Mouse (Mus musculus) spleen, embryonic (tissue): ENCODE measurements around the gene Fam98b.

ENCODE experiments used
- CTCF ChIA-PET: fragments of 350-600 bp; sonication (Branson Sonifier 250); formaldehyde crosslinking; loops from one replicate; lab custom pipeline; 2022; lab: Charles Lee

The Fam98b gene

GRCm38 (mm10) chr2:117249255-117250000 lies at the start of gene Fam98b:
TSS of gene Fam98b (plus strand) at chr2:117249739.
- CTCF ChIA-PET: interaction anchor here (0.6 kb wide), 2 partner anchors 107 to 278 kb away, joined by 8 to 13 read pairs; no protein-coding TSS in a partner anchor

DNA sequence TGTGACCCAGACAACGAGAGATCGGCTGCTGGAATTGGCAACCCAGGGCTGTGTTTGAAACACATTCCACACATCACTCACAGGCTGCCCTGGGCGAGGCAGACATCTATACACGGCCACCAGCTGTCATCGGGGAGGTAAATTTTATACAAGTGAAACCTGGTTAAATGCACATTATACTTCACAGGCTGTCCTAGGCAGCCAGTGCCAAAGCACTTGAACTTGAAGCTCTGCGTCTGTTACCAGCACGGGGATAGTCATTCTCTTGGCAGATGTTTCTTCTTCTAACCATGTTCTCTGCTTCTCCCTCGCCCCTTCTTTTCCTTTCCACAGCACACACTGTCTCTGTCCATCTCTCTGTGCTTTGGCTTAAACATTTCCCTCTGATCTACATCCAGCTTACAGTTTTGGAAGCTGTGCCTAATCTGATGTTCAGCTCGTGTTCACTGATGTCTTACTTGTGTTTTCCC lies 48.6 kb upstream of the Fam98b start:
- CTCF ChIA-PET: no interaction called here

DNA sequence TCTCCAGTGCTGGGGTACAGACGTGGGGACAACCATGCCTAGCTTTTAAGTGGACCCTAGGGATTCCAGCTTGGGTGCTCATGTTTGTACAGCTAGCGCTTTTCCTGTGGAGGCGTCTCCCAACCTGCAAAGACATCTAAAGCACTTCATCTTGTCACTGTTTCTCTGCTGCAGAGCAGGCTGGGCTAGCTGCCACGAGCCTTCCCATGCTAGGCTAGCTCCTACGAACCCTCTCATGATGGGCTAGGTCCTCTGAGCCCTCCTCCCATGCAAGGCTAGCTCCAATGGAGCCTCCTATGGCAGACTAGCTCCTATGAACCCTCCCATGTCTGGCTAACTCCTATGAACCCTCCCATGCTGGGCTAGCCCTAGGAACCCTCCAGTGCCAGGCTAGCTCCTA lies 46.2 kb upstream of the Fam98b start:
- CTCF ChIA-PET: no interaction called here

- CTCF ChIA-PET: no interaction called here
Measured at GRCm38 (mm10) chr2:117204534-117204933, 45.0 kb upstream of the Fam98b start.

- CTCF ChIA-PET: no interaction called here
Measured at GRCm38 (mm10) chr2:117205066-117205465, 44.5 kb upstream of the Fam98b start.

GRCm38 (mm10) chr2:117210416-117211085 lies 39.0 kb upstream of the Fam98b start:
- CTCF ChIA-PET: no interaction called here

DNA sequence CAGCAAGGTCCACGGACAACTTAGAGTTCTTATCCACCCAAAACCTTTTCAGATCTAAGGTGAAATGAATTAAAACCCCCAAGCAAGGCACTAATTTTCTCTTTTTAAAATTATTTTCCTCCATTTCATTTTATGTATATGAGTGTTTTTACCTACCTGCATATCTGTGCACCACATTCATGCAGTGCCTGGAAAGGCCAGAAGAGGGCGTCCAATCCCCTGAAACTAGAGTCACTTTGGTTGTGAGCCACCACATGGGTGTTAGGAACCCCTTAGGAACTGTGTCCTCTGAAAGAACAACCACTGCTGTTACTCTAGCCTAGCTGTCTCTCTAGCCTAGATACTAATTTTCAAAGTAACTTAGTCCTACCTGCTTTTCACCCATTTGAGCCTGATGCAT lies 33.4 kb upstream of the Fam98b start:
- CTCF ChIA-PET: no interaction called here

DNA sequence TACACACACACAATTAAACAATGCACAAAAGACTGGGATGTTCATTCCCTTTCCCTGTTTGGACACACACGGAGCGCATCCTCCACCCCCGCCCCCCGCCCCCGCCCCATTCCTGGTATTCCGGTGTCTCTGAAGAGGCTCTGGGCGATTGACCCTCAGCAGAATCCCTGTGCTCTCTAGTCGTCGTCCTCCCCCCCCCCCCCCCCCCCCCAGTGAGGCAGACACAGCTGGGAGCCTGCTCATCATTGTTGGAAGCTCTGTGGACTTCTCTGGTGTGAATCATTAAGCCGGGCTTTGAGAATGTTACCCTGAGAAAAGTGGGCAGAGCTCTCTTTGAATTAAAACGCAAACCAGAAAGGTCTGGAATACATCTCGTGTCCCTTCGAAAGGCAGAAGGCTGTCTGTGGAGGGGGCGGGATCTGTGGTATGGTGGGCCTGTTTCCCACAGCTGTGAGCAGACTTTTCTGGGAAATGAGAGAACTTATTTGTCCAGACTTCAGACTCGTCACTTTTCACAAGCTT lies 31.8 kb upstream of the Fam98b start:
- CTCF ChIA-PET: no interaction called here

DNA sequence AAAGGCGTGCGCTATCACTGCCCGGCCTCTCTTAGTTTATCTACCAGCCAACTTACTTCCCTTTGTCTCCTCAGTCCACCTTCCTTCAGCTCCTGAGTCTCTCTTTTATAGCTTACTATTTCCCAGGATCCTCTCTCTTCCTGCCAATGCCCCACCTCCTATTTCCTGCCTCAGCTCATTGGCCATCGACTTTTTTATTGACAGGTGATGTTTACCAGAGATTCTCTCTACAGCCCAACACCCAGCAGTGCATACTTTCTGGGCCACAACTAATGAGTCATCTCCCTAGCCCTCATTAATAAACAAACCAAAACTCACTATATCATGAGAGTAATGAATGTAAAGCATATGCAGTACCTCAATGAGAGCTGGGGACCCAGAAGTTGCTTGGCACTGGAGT lies 30.0 kb upstream of the Fam98b start:
- CTCF ChIA-PET: no interaction called here

GRCm38 (mm10) chr2:117222651-117223050 lies 26.9 kb upstream of the Fam98b start:
- CTCF ChIA-PET: no interaction called here

DNA sequence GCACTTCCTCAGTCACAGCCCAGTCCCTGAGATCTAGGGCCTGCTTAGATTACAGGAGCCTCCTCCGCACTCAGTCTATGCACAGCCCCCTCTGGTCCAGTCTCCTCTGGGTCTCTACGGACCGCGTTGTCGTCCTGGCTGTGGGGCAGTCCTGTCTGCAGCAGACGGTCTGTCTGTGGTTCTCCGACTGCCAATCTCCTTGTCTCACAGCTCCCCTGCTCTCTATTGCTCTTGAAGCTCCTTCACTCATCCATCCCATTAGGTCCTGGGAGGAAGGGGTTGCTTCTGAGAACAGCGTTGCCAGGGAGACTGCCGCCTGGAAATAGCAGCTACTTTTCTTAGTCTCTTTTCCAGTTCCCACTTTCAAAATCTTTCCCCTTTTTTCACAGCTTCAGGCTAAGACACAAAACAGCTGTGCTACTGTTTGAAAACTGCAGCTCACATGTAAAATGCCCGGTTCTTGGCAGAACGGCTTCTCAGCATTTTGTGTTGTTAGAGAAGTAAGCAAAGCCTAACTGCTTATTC lies 20.9 kb upstream of the Fam98b start:
- CTCF ChIA-PET: no interaction called here

- CTCF ChIA-PET: no interaction called here
Measured at GRCm38 (mm10) chr2:117230261-117230660, 19.3 kb upstream of the Fam98b start.

GRCm38 (mm10) chr2:117231257-117231656 lies 18.3 kb upstream of the Fam98b start:
- CTCF ChIA-PET: interaction anchor here (0.6 to 1.2 kb wide), 3 partner anchors 122 to 337 kb away, joined by 3 to 8 read pairs (median 6); no protein-coding TSS in a partner anchor

- CTCF ChIA-PET: no interaction called here
Measured at GRCm38 (mm10) chr2:117241953-117242352, 7.6 kb upstream of the Fam98b start.

- CTCF ChIA-PET: interaction anchor here (0.6 kb wide), 1 partner anchor 186 kb away, joined by 3 read pairs; no protein-coding TSS in a partner anchor
Measured at GRCm38 (mm10) chr2:117250001-117250510, 517 bp downstream of the Fam98b start.

DNA sequence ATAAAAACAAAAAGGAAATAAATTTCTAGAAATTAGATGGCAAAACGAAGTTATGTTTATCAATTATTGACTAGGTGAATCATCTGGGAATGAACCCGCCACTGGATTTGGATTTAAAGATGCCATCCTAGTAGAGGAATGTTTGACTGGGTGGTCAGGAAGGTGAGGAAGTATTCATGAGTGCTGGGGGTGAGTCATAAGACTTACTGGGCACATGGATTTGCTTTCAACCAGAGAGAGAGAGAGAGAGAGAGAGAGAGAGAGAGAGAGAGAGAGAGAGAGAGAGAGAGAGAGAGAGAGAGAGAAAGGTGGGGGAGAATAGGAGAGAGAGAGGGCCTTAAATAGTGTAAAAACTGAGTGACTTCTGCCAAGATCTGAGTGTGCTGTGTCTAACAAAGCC lies 5.9 kb downstream of the Fam98b start:
- CTCF ChIA-PET: no interaction called here

DNA sequence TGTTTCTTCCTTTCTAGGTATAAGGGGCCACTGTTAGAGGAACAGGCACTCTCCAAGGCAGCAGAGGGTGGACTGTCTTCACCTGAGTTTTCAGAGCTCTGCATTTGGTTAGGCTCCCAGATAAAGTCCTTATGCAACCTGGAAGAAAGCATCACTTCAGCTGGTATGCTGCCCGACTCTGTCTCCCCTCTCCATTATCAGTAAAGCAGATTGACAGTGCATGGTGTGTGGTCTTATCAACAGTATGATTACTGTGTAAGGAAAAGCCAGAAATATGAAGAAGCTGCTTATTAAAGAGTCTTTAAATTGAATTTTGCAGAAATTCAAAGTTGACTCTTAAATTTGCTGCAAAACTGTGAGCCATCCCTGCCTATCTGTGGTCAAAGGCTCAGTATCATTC lies 8.1 kb downstream of the Fam98b start:
- CTCF ChIA-PET: interaction anchor here (0.6 kb wide), 2 partner anchors 41 to 83 kb away, joined by 3 read pairs; no protein-coding TSS in a partner anchor

GRCm38 (mm10) chr2:117262184-117262583 lies 12.6 kb downstream of the Fam98b start:
- CTCF ChIA-PET: no interaction called here

- CTCF ChIA-PET: interaction anchor here (0.9 kb wide), 3 partner anchors 75 to 184 kb away, joined by 3 to 4 read pairs (median 3); no protein-coding TSS in a partner anchor
Measured at GRCm38 (mm10) chr2:117263786-117264408, 14.4 kb downstream of the Fam98b start.

DNA sequence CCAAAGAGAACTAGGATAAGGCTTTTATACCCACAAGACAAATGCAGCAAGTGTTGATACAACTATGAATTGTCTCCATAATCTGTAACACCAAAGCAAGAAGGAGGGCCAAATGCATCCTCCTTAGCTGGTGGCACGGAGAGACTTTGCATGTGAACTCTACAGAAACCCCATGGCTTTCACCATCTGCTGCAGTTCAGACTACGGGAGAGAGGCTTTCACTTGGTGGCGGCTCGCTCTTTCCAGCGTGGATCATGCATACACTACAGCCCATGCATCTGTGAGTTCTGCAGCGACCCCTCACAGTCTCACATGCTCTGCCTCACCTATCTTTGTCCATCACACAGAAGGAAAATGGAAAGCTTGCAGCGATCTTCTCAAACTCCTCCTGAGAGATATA lies 38.8 kb downstream of the Fam98b start:
- CTCF ChIA-PET: no interaction called here
